Mouse (Mus musculus): ENCODE measurements around the gene Tacc2.

- TF ChIP-seq CTCF (IDR thresholded peaks at IDR 0.05; ENCODE audit: low read depth) = no peak
- no peak for TF ChIP-seq EP300 (optimal IDR thresholded peaks at IDR 0.05)
Observed at GRCm38 (mm10) chr7:130713319-130713718, 136.1 kb downstream of the Tacc2 start.

All from stomach, postnatal 0 days (tissue).